In the genomic region with DNA sequence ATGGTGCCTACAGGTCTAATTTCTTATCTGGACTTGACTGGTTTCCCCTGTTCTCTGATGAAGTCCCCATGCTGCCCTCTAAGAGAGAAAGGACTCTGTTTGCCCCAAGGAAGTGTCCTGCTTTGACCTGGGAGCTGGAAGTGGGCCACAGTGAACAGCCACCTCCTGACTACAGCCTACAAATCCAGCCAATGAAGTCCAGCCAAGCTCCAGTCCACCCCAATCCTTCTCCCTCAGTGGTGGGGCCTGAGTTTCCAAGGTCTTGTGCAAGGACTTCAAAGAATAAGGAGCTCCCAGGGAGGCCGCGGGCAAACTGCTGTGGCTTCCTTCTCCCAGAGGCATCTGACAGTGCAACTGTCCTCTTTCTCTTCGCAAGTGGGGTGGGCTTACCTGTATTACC, we compare ENCODE assay signal across 10 mouse cellular contexts. TPM values are rescaled to one million over a fixed set of nuclear protein-coding genes. Genes with fewer than 3 reads are reported as not detected.
DNase-seq lines count a peak whose midpoint lies in the region; ATAC-seq lines count a peak whose summit lies in the region.
"Had no signal": no experiment of that assay in that cellular context is flagged by ENCODE, and none has a peak within 500 bp of the region (broad histone marks: within the 10 kb centered on the region; RNA-seq: fewer than 3 reads in every experiment).

No protein-coding gene starts in this region.

- H3K27me3 ChIP-seq in forebrain, embryonic 15.5 days, result no peaks in the 10 kb centered on the region
- H3K27me3 ChIP-seq in forebrain, embryonic 12.5 days, result no peaks in the 10 kb centered on the region
- H3K27me3 ChIP-seq: limb, embryonic 13.5 days; stomach, embryonic 15.5 days had no signal

- peak; percentile 41; the same call in 1 of the 2 replicates for ATAC-seq in cerebellum, adult (ENCODE audit: insufficient number of reproducible peaks, low FRiP score, low TSS enrichment)
- no peak for ATAC-seq in forebrain, embryonic 15.5 days (replicated peaks)
- no peak for ATAC-seq in forebrain, embryonic 12.5 days (ENCODE audit: low FRiP score)

- H3K4me1 ChIP-seq in forebrain, embryonic 15.5 days, result peaks cover 16% of the 10 kb centered on the region; the same call in 1 of the 2 replicates
- H3K4me1 ChIP-seq in forebrain, embryonic 12.5 days, result peaks cover 10% of the 10 kb centered on the region

- 88% methylated on average over 3 of the region's 3 CpGs for WGBS in forebrain, embryonic 15.5 days
- WGBS in forebrain, embryonic 12.5 days, result 92% methylated on average over 3 of the region's 3 CpGs

- H3K27ac ChIP-seq in forebrain, embryonic 15.5 days (replicated peaks), result no peak overlapping the region
- H3K27ac ChIP-seq in forebrain, embryonic 12.5 days, result no peak overlapping the region
- H3K27ac ChIP-seq: limb, embryonic 13.5 days; stomach, embryonic 15.5 days had no signal

- no peak overlapping the region for H3K9ac ChIP-seq in forebrain, embryonic 15.5 days (replicated peaks)
- H3K9ac ChIP-seq in forebrain, embryonic 12.5 days, result no peak overlapping the region
- H3K9ac ChIP-seq: limb, embryonic 13.5 days; stomach, embryonic 15.5 days had no signal

- no peak overlapping the region for H3K4me3 ChIP-seq in forebrain, embryonic 15.5 days
- H3K4me3 ChIP-seq in forebrain, embryonic 12.5 days (replicated peaks), result no peak overlapping the region
- H3K4me3 ChIP-seq: limb, embryonic 13.5 days; stomach, embryonic 15.5 days had no signal

- DNase-seq in cerebellum, adult 11 months, result no peak
- peak; percentile 75 for DNase-seq in ovary, adult 18-20 months (ENCODE audit: low spot score)
- DNase-seq in ovary, postnatal 10 days (ENCODE audit: low spot score), result no peak
- DNase-seq in heart, postnatal 25 days (ENCODE audit: low spot score), result peak; percentile 59
- DNase-seq in testis, postnatal 10 days (ENCODE audit: low spot score), result peak; percentile 48

- H3K4me2 ChIP-seq in forebrain, embryonic 15.5 days (replicated peaks), result no peak overlapping the region
- no peak overlapping the region for H3K4me2 ChIP-seq in forebrain, embryonic 12.5 days
- H3K4me2 ChIP-seq: limb, embryonic 13.5 days; stomach, embryonic 15.5 days had no signal

- intact Hi-C loops in heart, postnatal 25 days (cut with DNase I), result no loop called here

- H3K9me3 ChIP-seq in forebrain, embryonic 15.5 days, result no peaks in the 10 kb centered on the region
- H3K9me3 ChIP-seq in forebrain, embryonic 12.5 days, result no peaks in the 10 kb centered on the region
- H3K9me3 ChIP-seq: limb, embryonic 13.5 days; stomach, embryonic 15.5 days had no signal

- no peaks in the 10 kb centered on the region for H3K36me3 ChIP-seq in forebrain, embryonic 15.5 days
- no peaks in the 10 kb centered on the region for H3K36me3 ChIP-seq in forebrain, embryonic 12.5 days (replicated peaks)

RNA-seq across cellular contexts. Expression of gene Kcmf1, which starts 26.4 kb away (rescaled TPM):
- total RNA-seq in heart, postnatal 25 days (2021), result 100 to 1,000 TPM in 1 of 2 experiments, 10 to 100 TPM in 1; 97.7 to 101 TPM
- polyA plus RNA-seq in forebrain, embryonic 15.5 days (2015; fragmentation: Nextera tagmentation; extraction: Ambion mirVana), result 37.6 and 38.9 TPM in 2 replicates
- polyA plus RNA-seq in forebrain, embryonic 12.5 days (2016; fragmentation: Nextera tagmentation; extraction: Ambion mirVana), result 29.5 and 39.0 TPM in 2 replicates

Comparison
In these comparisons a context has a peak if more than half of its experiments do, and no peak if none do; other contexts are left out.
1. DNase-seq: peak in ovary, adult 18-20 months (single experiment), heart, postnatal 25 days (single experiment) and testis, postnatal 10 days (single experiment); none in cerebellum, adult 11 months (single experiment) and ovary, postnatal 10 days (single experiment).